Mouse (Mus musculus) heart, postnatal 25 days (tissue): ENCODE results near the gene Rapgef2. TPM values are rescaled to one million over a fixed set of nuclear protein-coding genes. Genes with fewer than 3 reads are reported as not detected.

ENCODE experiments used
- total RNA-seq, 2 experiments: library from RNA; stranded (reverse); gene quantifications; 2 replicates each; pipeline ENCODE4 v1.2.3; 2021

Gene Rapgef2
- total RNA-seq, 2 experiments from 2014 or later: 25.7 to 36.5 TPM

Other genes with a start within 250 kb of the Rapgef2 start
- not detected for gene Gm17359, start 50.1 kb upstream of the Rapgef2 start, total RNA-seq